Mouse (Mus musculus): ENCODE results near the gene Srgap1. TPM values are rescaled to one million over a fixed set of nuclear protein-coding genes. Genes with fewer than 3 reads are reported as not detected.

The Srgap1 gene
- total RNA-seq, 2 experiments from 2014 or later: 10.0 to 13.6 TPM

DNA sequence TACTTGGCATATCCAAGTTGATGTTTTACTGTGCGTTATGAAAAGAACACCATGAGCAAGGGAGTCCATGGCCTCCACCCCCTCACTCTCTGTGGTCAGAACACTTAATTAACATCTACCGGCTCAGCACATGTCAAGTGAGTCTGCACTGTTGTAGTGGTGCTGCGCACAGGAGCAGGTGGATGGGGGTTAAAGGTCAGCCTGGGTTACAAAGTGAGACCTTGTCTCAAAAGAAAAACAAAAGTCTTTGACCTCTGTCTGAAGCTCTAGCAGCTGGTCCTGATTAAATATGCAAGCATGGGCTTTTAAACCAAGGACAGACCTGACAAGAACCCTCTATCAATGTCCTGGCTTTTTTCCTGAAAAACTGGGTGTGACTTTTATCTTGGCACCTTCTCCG lies 304.8 kb downstream of the Srgap1 start:
- intact Hi-C loops (cut with DNase I): no loop called here
- no peak for DNase-seq (ENCODE audit: low spot score in 2 of 2)

- intact Hi-C loops (cut with DNase I): no loop called here
- DNase-seq (ENCODE audit: low spot score in 2 of 2): peak; percentile 68 to 85
Measured at GRCm38 (mm10) chr10:121739548-121740505, 307.3 kb downstream of the Srgap1 start, which contains the start of gene BC048403. Gene BC048403 (plus strand): TSS chr10:121739937.

DNA sequence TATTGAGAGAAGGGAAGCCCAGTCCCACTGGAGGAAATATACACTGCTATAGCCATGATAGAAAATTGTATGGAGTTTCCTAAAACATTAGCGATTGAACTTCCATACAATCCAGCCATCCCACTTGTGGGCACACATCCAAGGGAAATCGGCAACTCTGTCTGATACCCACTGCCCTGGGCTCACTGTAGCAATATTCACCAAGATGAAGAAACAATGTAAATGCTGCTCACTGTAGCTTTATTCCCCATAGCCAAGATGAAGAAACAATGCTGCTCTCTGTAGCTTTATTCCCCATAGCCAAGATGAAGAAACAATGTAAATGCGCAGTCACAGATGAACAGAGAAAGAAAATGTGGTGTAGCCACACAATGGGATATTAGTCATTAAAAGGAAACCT lies 309.9 kb downstream of the Srgap1 start:
- intact Hi-C loops (cut with DNase I): no loop called here

GRCm38 (mm10) chr10:121732542-121732941 lies 314.6 kb downstream of the Srgap1 start:
- intact Hi-C loops (cut with DNase I): no loop called here

More for the DNA sequence above, 309.9 kb downstream of the Srgap1 start:
- no peak for DNase-seq (ENCODE audit: low spot score in 2 of 2)

GRCm38 (mm10) chr10:121731048-121731725 lies 315.9 kb downstream of the Srgap1 start:
- no peak for DNase-seq (ENCODE audit: low spot score in 2 of 2)
- intact Hi-C loops (cut with DNase I): no loop called here

More at GRCm38 (mm10) chr10:121732542-121732941, 314.6 kb downstream of the Srgap1 start:
- DNase-seq (ENCODE audit: low spot score in 2 of 2): no peak

Other genes starting within 250 kb of the Srgap1 start
- 10 to 100 TPM; 42.3 to 43.2 TPM for gene Rxylt1, start 50.1 kb upstream of the Srgap1 start, total RNA-seq (2021)